Mouse (Mus musculus) midbrain, embryonic 12.5 days (tissue): ENCODE measurements around the gene Sdsl. TPM values are rescaled to one million over a fixed set of nuclear protein-coding genes. Genes with fewer than 3 reads are reported as not detected.
A peak's percentile ranks its signal among the peaks of the same experiment; 100 is the strongest.

Experiments used
- ATAC-seq: fragments of 200-750 bp; cut with Nextera tagmentation; 2 replicates; pipeline ENCODE4 v1.8.0; 2017; ENCODE audit warnings: low read depth, moderate TSS enrichment, moderate library complexity; ENCODE audit not compliant: low FRiP score
- H3K27ac ChIP-seq: fragments of 300-500 bp; sonication (generic); replicated peaks from 2 replicates; pipeline ENCODE4 v1.5.1; 2016; ENCODE audit warnings: mild to moderate bottlenecking
- H3K27me3 ChIP-seq: fragments of 300-500 bp; sonication (generic); 2 replicates; pipeline ENCODE4 v1.6.1; 2016; ENCODE audit warnings: mild to moderate bottlenecking
- H3K36me3 ChIP-seq: fragments of 300-500 bp; sonication (generic); 2 replicates; pipeline ENCODE4 v1.6.1; 2016
- H3K4me1 ChIP-seq: fragments of 300-500 bp; sonication (generic); 2 replicates; pipeline ENCODE4 v1.6.1; 2016
- H3K4me2 ChIP-seq: fragments of 300-500 bp; sonication (generic); replicated peaks from 2 replicates; pipeline ENCODE4 v1.6.1; 2016; ENCODE audit warnings: mild to moderate bottlenecking, moderate library complexity
- H3K4me3 ChIP-seq: fragments of 300-500 bp; sonication (generic); 2 replicates; pipeline ENCODE4 v1.5.1; 2016; ENCODE audit warnings: mild to moderate bottlenecking
- H3K9ac ChIP-seq: fragments of 300-500 bp; sonication (generic); replicated peaks from 2 replicates; pipeline ENCODE4 v1.6.1; 2016; ENCODE audit warnings: mild to moderate bottlenecking, moderate library complexity
- H3K9me3 ChIP-seq: fragments of 300-500 bp; sonication (generic); 2 replicates; pipeline ENCODE4 v1.6.1; 2016; ENCODE audit warnings: mild to moderate bottlenecking
- WGBS: fragments of 180-500 bp; shearing (Covaris S2); methylation state at CpG from one replicate; pipeline ENCODE4 v1.1.7; 2016; 5-methylcytosine and 5-hydroxymethylcytosine counted together
- polyA plus RNA-seq: library from polyadenylated mRNA; unstranded; fragments of >200 nt; fragmentation: Nextera tagmentation; extraction: Ambion mirVana; gene quantifications from 2 replicates; pipeline ENCODE4 v1.2.1, GENCODE M21; 2016

Sdsl gene
- polyA plus RNA-seq, 1 experiment from 2014 or later = 6.4 TPM

DNA sequence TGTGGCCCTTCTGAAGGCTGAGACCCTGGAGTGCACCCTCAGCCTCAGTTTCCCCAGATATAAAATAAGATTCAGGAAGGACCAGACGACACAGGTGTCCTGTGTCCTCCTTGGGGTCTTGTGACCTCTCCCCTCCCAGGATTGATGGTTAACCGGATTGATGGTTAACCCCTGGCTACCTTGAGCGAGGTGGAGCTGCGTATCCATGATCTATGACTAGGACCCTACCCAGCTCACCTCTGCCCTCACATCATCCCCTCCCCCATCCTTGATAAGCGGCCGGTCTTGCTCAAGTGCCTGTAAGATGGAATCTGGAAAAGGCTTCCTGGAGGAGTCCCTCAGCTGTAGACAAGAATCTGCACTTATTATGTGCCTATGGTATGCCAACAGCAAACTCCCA lies 3.8 kb downstream of the Sdsl start:
- peaks cover 15% of the 10 kb centered on the region; the same call in 1 of the 2 replicates for H3K27me3 ChIP-seq
- ATAC-seq = no peak
- H3K27ac ChIP-seq = no peak overlapping the region
- H3K4me3 ChIP-seq = no peak overlapping the region
- 87% methylated on average over 6 of the region's 6 CpGs for WGBS
- no peaks in the 10 kb centered on the region for H3K9me3 ChIP-seq
- no peaks in the 10 kb centered on the region for H3K36me3 ChIP-seq
- H3K4me2 ChIP-seq = no peak overlapping the region
- no peaks in the 10 kb centered on the region for H3K4me1 ChIP-seq
- no peak overlapping the region for H3K9ac ChIP-seq

DNA sequence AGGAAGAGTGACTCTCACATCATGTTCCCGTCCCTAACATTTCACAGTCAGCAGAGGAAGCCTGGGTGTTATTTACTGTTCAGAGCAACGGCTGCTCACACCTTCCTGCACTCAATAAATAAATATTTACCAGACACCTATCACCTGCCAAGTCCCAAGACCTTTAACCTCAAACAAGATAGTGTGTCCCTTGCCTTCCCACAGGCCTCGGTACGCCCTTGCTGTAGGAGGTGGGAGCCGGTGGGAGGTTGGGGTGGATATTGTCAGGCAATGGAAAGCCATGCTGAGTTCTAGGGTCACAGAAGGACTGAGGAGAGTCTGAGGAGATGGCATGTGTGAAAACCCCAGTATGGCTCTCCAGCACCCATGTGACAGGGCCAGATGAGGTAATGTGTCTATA lies 4.3 kb downstream of the Sdsl start:
- Histone ChIP-seq H3K4me3 (no peak overlapping the region), H3K9ac (no peak overlapping the region), H3K4me2 (no peak overlapping the region), H3K27me3 (peaks cover 17% of the 10 kb centered on the region; the same call in 1 of the 2 replicates), H3K9me3 (no peaks in the 10 kb centered on the region), H3K36me3 (no peaks in the 10 kb centered on the region), H3K4me1 (no peaks in the 10 kb centered on the region), H3K27ac (no peak overlapping the region)
- 91% methylated on average over 5 of the region's 5 CpGs for WGBS
- ATAC-seq = no peak

DNA sequence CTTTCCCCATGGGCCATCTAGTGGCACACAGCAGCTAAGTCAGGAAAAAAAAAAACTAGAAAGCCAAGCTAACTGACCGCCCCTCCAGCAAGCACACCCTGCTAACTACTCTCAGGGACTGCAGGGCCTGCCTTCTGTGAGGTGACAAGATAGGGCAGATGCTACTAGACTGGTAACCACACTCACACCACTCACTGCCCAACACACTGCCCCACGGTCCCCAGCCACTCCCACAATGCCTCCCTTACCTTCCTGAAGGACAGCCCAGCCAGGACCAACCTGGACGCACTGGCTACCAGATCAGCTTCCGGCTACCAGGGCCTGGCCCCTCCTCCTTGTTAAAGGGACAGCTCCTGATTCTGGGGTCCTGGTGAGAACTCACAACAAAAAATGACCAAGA lies 5.6 kb downstream of the Sdsl start:
- no peaks in the 10 kb centered on the region for H3K4me1 ChIP-seq
- WGBS = 12% methylated on average over 4 of the region's 4 CpGs
- no peaks in the 10 kb centered on the region for H3K9me3 ChIP-seq
- H3K4me3 ChIP-seq = no peak overlapping the region
- no peak overlapping the region for H3K27ac ChIP-seq
- peaks cover 30% of the 10 kb centered on the region for H3K27me3 ChIP-seq
- no peak for ATAC-seq
- no peak overlapping the region for H3K9ac ChIP-seq
- H3K36me3 ChIP-seq = no peaks in the 10 kb centered on the region
- peak overlapping the region; percentile 24 for H3K4me2 ChIP-seq

DNA sequence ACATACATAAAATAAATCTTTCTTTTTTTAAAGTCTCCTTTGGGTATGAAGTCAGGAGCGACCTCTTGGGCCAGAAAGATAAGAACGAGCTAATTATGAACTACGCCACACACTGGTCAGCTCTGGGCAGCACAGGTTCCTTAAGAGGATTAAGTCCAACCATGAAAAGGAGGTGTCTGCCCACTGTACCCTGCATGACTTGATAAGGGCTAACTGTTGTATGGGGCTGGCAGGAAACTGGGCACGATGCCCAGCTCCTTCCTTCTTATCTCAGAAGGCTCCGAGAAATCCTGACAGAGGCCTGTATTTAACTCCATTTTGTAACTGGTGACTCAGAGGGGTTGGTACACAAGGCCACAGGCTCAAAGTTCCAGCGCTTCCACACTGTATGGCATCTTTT lies 6.8 kb downstream of the Sdsl start:
- 83% methylated on average over 6 of the region's 6 CpGs for WGBS
- ATAC-seq = no peak
- Histone ChIP-seq H3K27ac (no peak overlapping the region), H3K9ac (no peak overlapping the region), H3K4me3 (no peak overlapping the region), H3K4me2 (no peak overlapping the region), H3K9me3 (no peaks in the 10 kb centered on the region), H3K4me1 (no peaks in the 10 kb centered on the region), H3K36me3 (no peaks in the 10 kb centered on the region), H3K27me3 (peaks cover 36% of the 10 kb centered on the region)

DNA sequence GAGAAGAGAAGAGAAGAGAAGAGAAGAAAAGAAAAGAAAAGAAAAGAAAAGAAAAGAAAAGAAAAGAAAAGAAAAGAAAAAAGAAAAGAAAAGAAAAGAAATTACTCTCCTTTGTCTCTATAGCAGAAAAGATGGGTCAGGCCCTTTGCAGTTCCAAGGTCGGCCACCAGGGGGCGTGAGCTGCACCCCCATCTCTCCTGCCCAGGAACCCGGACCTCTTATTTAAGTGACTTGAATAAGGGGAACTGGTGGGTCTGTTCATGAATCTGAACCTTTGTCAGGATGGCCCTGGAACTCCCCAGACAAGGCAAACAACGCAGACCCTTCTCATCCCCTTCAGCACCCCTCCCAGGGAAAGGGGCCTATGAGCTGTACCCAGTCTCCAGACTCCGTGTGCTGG lies 7.5 kb downstream of the Sdsl start:
- Histone ChIP-seq H3K4me2 (no peak overlapping the region), H3K27ac (no peak overlapping the region), H3K36me3 (no peaks in the 10 kb centered on the region), H3K4me1 (no peaks in the 10 kb centered on the region), H3K9me3 (no peaks in the 10 kb centered on the region), H3K9ac (no peak overlapping the region), H3K27me3 (peaks cover 43% of the 10 kb centered on the region), H3K4me3 (no peak overlapping the region)
- no peak for ATAC-seq
- WGBS = 42% methylated on average over 5 of the region's 5 CpGs

DNA sequence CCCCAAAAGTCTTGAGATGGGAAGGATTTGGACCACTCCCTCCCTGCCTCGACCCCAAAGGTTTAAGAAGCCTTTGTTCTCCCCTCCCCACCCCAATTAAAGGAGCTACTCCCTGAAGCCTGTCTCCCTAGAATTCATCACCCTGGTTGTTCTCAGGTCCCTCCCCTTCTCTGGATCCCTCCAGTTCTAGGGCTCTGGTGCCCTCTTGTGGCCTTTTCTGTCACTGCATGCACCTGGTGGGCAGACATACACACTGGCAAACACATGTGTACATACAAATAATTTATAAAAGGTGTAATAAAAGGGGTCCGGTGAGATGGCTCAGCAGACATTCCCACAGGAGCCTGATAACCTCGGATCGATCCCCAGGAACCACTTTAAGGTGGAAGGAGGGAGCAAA lies 8.3 kb downstream of the Sdsl start:
- Histone ChIP-seq H3K36me3 (no peaks in the 10 kb centered on the region), H3K9ac (no peak overlapping the region), H3K27ac (no peak overlapping the region), H3K4me3 (no peak overlapping the region), H3K27me3 (peaks cover 50% of the 10 kb centered on the region), H3K9me3 (no peaks in the 10 kb centered on the region), H3K4me1 (no peaks in the 10 kb centered on the region), H3K4me2 (no peak overlapping the region)
- no peak for ATAC-seq
- 75% methylated on average over 4 of the region's 4 CpGs for WGBS

DNA sequence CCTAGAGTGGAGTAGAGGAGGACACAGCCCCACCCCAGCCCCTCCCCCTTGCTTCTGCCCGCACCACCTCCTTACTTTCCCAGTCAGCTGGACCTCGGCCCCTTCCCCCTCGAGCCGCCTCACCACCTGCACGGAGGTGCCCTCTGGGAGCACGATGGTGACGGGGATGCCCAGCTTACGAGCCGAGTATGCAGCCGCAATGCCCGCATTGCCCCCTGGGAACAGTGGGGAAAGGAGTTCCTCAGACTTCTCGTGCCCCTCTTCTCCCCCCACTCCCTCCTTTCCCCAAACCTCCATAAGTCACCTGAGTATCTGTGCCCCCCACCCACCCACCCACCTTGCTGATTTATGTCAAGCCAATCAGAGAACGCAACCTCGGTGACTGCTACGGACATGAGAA lies 10.7 kb downstream of the Sdsl start:
- ATAC-seq = no peak
- no peaks in the 10 kb centered on the region for H3K4me1 ChIP-seq
- WGBS = 77% methylated on average over 15 of the region's 15 CpGs

GRCm38 (mm10) chr5:120459133-120459532 lies 13.5 kb downstream of the Sdsl start:
- Histone ChIP-seq H3K36me3 (no peaks in the 10 kb centered on the region), H3K27me3 (peaks cover 88% of the 10 kb centered on the region), H3K4me2 (no peak overlapping the region), H3K4me3 (no peak overlapping the region), H3K9ac (no peak overlapping the region), H3K9me3 (no peaks in the 10 kb centered on the region), H3K27ac (no peak overlapping the region), H3K4me1 (no peaks in the 10 kb centered on the region)
- peak; percentile 29; the same call in 1 of the 2 replicates for ATAC-seq
- 81% methylated on average over 10 of the region's 10 CpGs for WGBS

More for the DNA sequence above, 10.7 kb downstream of the Sdsl start:
- no peak overlapping the region for H3K4me3 ChIP-seq
- peaks cover 64% of the 10 kb centered on the region for H3K27me3 ChIP-seq
- no peak overlapping the region for H3K27ac ChIP-seq
- no peak overlapping the region for H3K4me2 ChIP-seq
- H3K36me3 ChIP-seq = no peaks in the 10 kb centered on the region
- no peaks in the 10 kb centered on the region for H3K9me3 ChIP-seq
- H3K9ac ChIP-seq = no peak overlapping the region

DNA sequence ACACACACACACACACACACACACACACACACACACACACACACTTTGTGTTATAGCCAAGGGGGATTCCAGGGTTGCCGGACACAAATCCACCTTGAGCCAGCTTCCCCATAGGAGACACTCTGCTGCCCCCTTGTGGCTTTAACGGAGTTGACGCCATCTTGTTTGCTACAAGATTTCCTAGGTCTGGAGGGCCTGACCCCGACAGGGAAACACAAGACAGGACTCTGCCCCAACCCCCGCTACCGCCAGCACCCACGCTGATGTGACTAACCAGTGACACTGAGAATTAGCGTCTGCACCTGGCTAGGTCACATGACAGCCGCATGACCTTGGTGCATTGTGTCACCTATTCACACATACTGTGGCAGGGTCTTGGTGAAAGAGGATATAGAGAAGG lies 15.0 kb downstream of the Sdsl start:
- no peak overlapping the region for H3K4me2 ChIP-seq
- H3K27ac ChIP-seq = no peak overlapping the region
- H3K4me1 ChIP-seq = no peaks in the 10 kb centered on the region
- 7% methylated on average over 9 of the region's 9 CpGs for WGBS
- no peak overlapping the region for H3K9ac ChIP-seq
- H3K27me3 ChIP-seq = peaks cover 92% of the 10 kb centered on the region
- peak; percentile 48; the same call in 1 of the 2 replicates for ATAC-seq
- H3K36me3 ChIP-seq = no peaks in the 10 kb centered on the region
- no peaks in the 10 kb centered on the region for H3K9me3 ChIP-seq
- H3K4me3 ChIP-seq = no peak overlapping the region

DNA sequence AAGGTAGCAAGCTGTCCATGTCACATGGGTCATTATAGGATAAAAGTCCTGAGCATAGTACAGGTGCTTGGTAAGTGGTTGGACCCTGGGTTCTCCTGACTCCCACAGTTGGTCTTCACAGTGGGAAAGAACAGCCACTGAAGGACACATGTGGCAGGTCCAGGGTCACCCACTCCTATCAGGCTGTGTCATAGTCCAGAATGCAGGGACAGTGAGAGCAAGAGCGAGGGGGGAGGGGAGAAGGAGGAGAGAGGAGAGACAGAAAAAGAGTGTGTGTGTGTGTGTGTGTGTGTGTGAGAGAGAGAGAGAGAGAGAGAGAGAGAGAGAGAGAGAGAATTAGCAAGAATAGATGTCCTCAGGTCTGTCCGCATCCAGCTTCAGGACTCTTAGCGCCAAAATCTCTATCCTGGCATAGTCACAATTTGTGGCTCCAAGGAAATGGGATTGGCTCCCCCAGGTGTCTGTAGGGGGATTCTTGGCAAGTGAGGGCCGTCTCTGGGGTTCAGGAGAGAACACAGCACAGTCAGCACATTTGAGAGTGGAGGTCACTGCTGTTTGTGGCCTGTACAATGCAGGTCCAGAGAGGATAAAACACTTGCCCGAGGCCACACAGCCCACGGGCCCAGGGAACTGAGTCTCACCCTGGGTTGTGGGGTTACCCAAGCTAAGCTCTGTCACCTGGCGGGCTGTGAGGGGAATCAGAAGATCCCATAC lies 15.6 kb downstream of the Sdsl start:
- H3K4me1 ChIP-seq = no peaks in the 10 kb centered on the region
- WGBS = 50% methylated on average over 7 of the region's 7 CpGs
- H3K4me3 ChIP-seq = no peak overlapping the region
- no peaks in the 10 kb centered on the region for H3K9me3 ChIP-seq
- no peak overlapping the region for H3K4me2 ChIP-seq
- no peak overlapping the region for H3K9ac ChIP-seq
- H3K36me3 ChIP-seq = no peaks in the 10 kb centered on the region
- no peak overlapping the region for H3K27ac ChIP-seq
- ATAC-seq = no peak
- H3K27me3 ChIP-seq = peaks cover 87% of the 10 kb centered on the region

- Histone ChIP-seq H3K4me2 (no peak overlapping the region), H3K9me3 (no peaks in the 10 kb centered on the region), H3K9ac (no peak overlapping the region), H3K27ac (no peak overlapping the region), H3K36me3 (no peaks in the 10 kb centered on the region), H3K27me3 (peaks cover 83% of the 10 kb centered on the region), H3K4me1 (no peaks in the 10 kb centered on the region), H3K4me3 (no peak overlapping the region)
- WGBS = 24% methylated on average over 1 of the region's 1 CpGs
- ATAC-seq = no peak
Measured at GRCm38 (mm10) chr5:120456253-120456652, 16.4 kb downstream of the Sdsl start.

DNA sequence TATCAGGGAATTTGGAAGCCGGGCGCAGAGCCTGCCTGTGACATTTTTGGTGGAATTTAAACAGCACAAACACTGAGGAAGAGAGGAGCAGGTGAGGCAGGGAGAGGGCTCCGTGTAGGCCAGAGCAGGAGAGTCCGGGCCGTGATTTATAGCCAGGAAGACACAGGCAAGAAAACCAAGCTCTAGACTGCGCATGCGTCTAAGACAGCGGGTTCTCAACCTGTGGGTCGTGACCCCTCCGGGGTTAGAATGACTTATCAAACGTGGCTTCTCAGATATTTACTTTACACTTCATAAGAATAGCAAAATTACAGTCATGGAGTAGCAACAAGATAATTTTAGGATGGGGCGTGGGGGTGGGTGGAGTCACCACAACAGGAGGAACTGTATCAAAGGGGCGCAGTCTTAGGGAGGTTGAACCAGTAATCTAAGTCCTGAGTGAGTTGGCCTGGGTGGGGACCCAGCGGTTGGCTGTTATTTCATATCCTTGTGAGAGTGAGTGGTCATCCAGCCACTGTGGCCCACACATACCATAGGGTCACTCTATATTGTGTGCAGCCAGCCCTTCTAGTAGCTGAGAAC lies 17.8 kb downstream of the Sdsl start:
- Histone ChIP-seq H3K4me1 (no peaks in the 10 kb centered on the region), H3K36me3 (no peaks in the 10 kb centered on the region), H3K27ac (no peak overlapping the region), H3K4me3 (no peak overlapping the region), H3K9me3 (no peaks in the 10 kb centered on the region), H3K27me3 (peaks cover 78% of the 10 kb centered on the region), H3K9ac (no peak overlapping the region), H3K4me2 (no peak overlapping the region)
- ATAC-seq = no peak
- WGBS = 80% methylated on average over 14 of the region's 14 CpGs
